Mouse (Mus musculus): ENCODE measurements around the gene 4921517D22Rik.

DNA sequence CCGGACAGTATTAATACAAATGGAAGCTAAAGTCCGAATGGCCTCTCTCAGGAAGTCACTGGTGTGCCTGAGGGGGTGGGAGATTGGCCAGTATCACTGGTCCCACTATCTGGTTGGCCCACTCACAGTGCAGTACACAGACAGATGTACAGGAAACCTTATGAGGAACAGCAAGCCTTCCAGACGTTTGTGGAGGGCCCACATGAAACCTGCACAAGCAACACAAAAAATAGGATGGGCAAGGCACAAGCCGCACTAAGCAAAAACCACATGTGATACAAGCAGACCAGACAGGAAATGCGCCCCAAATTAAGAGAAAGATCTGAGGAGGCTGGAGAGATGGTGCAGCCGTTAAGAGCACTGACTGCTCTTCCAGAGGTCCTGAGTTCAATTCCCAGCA lies 21.7 kb downstream of the 4921517D22Rik start:
- no peak for TF ChIP-seq CTCF (IDR thresholded peaks at IDR 0.05; ENCODE audit: borderline replicate concordance, control insufficient read depth, extremely low read depth, insufficient read depth, low read length, poor library complexity)
- TF ChIP-seq POLR2A (IDR thresholded peaks at IDR 0.05; ENCODE audit: control insufficient read depth, extremely low read depth, insufficient read depth, low read length, poor library complexity), result no peak

Data from thymus, adult 2 months (tissue).